Mouse (Mus musculus): ENCODE results near the gene Tbl3. TPM values are rescaled to one million over a fixed set of nuclear protein-coding genes. Genes with fewer than 3 reads are reported as not detected.
A peak's percentile ranks its signal among the peaks of the same experiment; 100 is the strongest.

The Tbl3 gene
- polyA plus RNA-seq (2012; rRNA removed), result 26.0 and 49.6 TPM in 2 replicates

GRCm38 (mm10) chr17:24706982-24707800 lies at the start of gene Tbl3:
Gene Tbl3 (minus strand): TSS chr17:24707660.
- no peaks in the 10 kb centered on the region for H3K27me3 ChIP-seq (ENCODE audit: control insufficient read depth, insufficient read depth, low read length)
- 1% methylated on average over 32 of the region's 32 CpGs for WGBS
- TF ChIP-seq CTCF (IDR thresholded peaks at IDR 0.05; ENCODE audit: extremely low read depth, insufficient read length, insufficient replicate concordance, low read depth, low read length) (no peak), POLR2A (IDR thresholded peaks at IDR 0.05; ENCODE audit: low read depth, low read length) (peak; percentile 84)
- H3K4me1 ChIP-seq (ENCODE audit: control insufficient read depth, insufficient read depth, insufficient read length, low read length), result no peaks in the 10 kb centered on the region; the same call in 1 of the 2 replicates
- peaks cover 10% of the 10 kb centered on the region for H3K36me3 ChIP-seq (ENCODE audit: control insufficient read depth, insufficient read depth, low read length)
- H3K27ac ChIP-seq (ENCODE audit: insufficient read depth, low read depth, low read length), result peak within 1 kb of the TSS; percentile 51
- H3K4me3 ChIP-seq (ENCODE audit: low read depth, low read length), result peak within 1 kb of the TSS; percentile 84

GRCm38 (mm10) chr17:24752415-24753394 lies 45.2 kb upstream of the Tbl3 start, which contains the start of gene Hs3st6:
Gene Hs3st6 (plus strand): TSS chr17:24752988.
- no peak within 1 kb of the TSS for H3K27ac ChIP-seq (ENCODE audit: insufficient read depth, low read depth, low read length)
- peaks cover 44% of the 10 kb centered on the region for H3K27me3 ChIP-seq (ENCODE audit: control insufficient read depth, insufficient read depth, low read length)
- no peaks in the 10 kb centered on the region for H3K36me3 ChIP-seq (ENCODE audit: control insufficient read depth, insufficient read depth, low read length)
- peaks cover 7% of the 10 kb centered on the region for H3K4me1 ChIP-seq (ENCODE audit: control insufficient read depth, insufficient read depth, insufficient read length, low read length)
- peak within 1 kb of the TSS; percentile 65 for H3K4me3 ChIP-seq (ENCODE audit: low read depth, low read length)
- WGBS, result under 1% methylated on average over 77 of the region's 82 CpGs
- TF ChIP-seq CTCF (IDR thresholded peaks at IDR 0.05; ENCODE audit: extremely low read depth, insufficient read length, insufficient replicate concordance, low read depth, low read length) (no peak), POLR2A (IDR thresholded peaks at IDR 0.05; ENCODE audit: low read depth, low read length) (no peak)

GRCm38 (mm10) chr17:24751528-24751927 lies 44.1 kb upstream of the Tbl3 start:
- Histone ChIP-seq H3K4me1 (ENCODE audit: control insufficient read depth, insufficient read depth, insufficient read length, low read length) (peaks cover 7% of the 10 kb centered on the region), H3K27me3 (ENCODE audit: control insufficient read depth, insufficient read depth, low read length) (peaks cover 44% of the 10 kb centered on the region), H3K27ac (ENCODE audit: insufficient read depth, low read depth, low read length) (no peak overlapping the region), H3K4me3 (ENCODE audit: low read depth, low read length) (no peak overlapping the region), H3K36me3 (ENCODE audit: control insufficient read depth, insufficient read depth, low read length) (no peaks in the 10 kb centered on the region)
- 21% methylated on average over 4 of the region's 4 CpGs for WGBS
- TF ChIP-seq POLR2A (IDR thresholded peaks at IDR 0.05; ENCODE audit: low read depth, low read length) (no peak), CTCF (IDR thresholded peaks at IDR 0.05; ENCODE audit: extremely low read depth, insufficient read length, insufficient replicate concordance, low read depth, low read length) (no peak)

GRCm38 (mm10) chr17:24746986-24747385 lies 39.5 kb upstream of the Tbl3 start:
- Histone ChIP-seq H3K27me3 (ENCODE audit: control insufficient read depth, insufficient read depth, low read length) (peaks cover 10% of the 10 kb centered on the region; the same call in 1 of the 2 replicates), H3K4me3 (ENCODE audit: low read depth, low read length) (no peak overlapping the region), H3K4me1 (ENCODE audit: control insufficient read depth, insufficient read depth, insufficient read length, low read length) (no peaks in the 10 kb centered on the region), H3K27ac (ENCODE audit: insufficient read depth, low read depth, low read length) (no peak overlapping the region), H3K36me3 (ENCODE audit: control insufficient read depth, insufficient read depth, low read length) (peaks cover 7% of the 10 kb centered on the region)
- TF ChIP-seq POLR2A (IDR thresholded peaks at IDR 0.05; ENCODE audit: low read depth, low read length), result no peak
- no peak for TF ChIP-seq CTCF (IDR thresholded peaks at IDR 0.05; ENCODE audit: extremely low read depth, insufficient read length, insufficient replicate concordance, low read depth, low read length)
- 52% methylated on average over 4 of the region's 4 CpGs for WGBS

GRCm38 (mm10) chr17:24745526-24746497 lies 38.4 kb upstream of the Tbl3 start:
- H3K27me3 ChIP-seq (ENCODE audit: control insufficient read depth, insufficient read depth, low read length), result no peaks in the 10 kb centered on the region
- no peaks in the 10 kb centered on the region for H3K4me1 ChIP-seq (ENCODE audit: control insufficient read depth, insufficient read depth, insufficient read length, low read length)
- H3K4me3 ChIP-seq (ENCODE audit: low read depth, low read length), result no peak overlapping the region
- TF ChIP-seq POLR2A (IDR thresholded peaks at IDR 0.05; ENCODE audit: low read depth, low read length) (no peak; the same call in 1 of the 2 replicates), CTCF (IDR thresholded peaks at IDR 0.05; ENCODE audit: extremely low read depth, insufficient read length, insufficient replicate concordance, low read depth, low read length) (peak; percentile 78; the same call in 1 of the 2 replicates)
- 23% methylated on average over 7 of the region's 7 CpGs for WGBS
- no peak overlapping the region for H3K27ac ChIP-seq (ENCODE audit: insufficient read depth, low read depth, low read length)
- H3K36me3 ChIP-seq (ENCODE audit: control insufficient read depth, insufficient read depth, low read length), result peaks cover 14% of the 10 kb centered on the region

- Histone ChIP-seq H3K27ac (ENCODE audit: insufficient read depth, low read depth, low read length) (no peak overlapping the region), H3K4me1 (ENCODE audit: control insufficient read depth, insufficient read depth, insufficient read length, low read length) (no peaks in the 10 kb centered on the region), H3K36me3 (ENCODE audit: control insufficient read depth, insufficient read depth, low read length) (peaks cover 15% of the 10 kb centered on the region), H3K27me3 (ENCODE audit: control insufficient read depth, insufficient read depth, low read length) (no peaks in the 10 kb centered on the region), H3K4me3 (ENCODE audit: low read depth, low read length) (no peak overlapping the region)
- WGBS, result 84% methylated on average over 3 of the region's 3 CpGs
- TF ChIP-seq CTCF (IDR thresholded peaks at IDR 0.05; ENCODE audit: extremely low read depth, insufficient read length, insufficient replicate concordance, low read depth, low read length) (no peak), POLR2A (IDR thresholded peaks at IDR 0.05; ENCODE audit: low read depth, low read length) (no peak)
These were observed 36.9 kb upstream of the Tbl3 start for GRCm38 (mm10) chr17:24744381-24744780.
